Mouse (Mus musculus): ENCODE measurements at regions not wholly inside any gene's neighbourhood (a gene's known extent, or its start where the extent isn't known, plus 50 kb on each side); places are given as distances from the start of the nearest gene placed in this dataset.

- WGBS = 74% methylated on average over 3 of the region's 3 CpGs
- no peaks in the 10 kb centered on the region for H3K4me1 ChIP-seq (replicated peaks)
- no peak overlapping the region for H3K4me3 ChIP-seq
- H3K4me2 ChIP-seq = no peak overlapping the region
- ATAC-seq (ENCODE audit: low FRiP score) = no peak
- H3K27me3 ChIP-seq = no peaks in the 10 kb centered on the region
- H3K36me3 ChIP-seq = no peaks in the 10 kb centered on the region
- H3K9me3 ChIP-seq = no peaks in the 10 kb centered on the region
- H3K27ac ChIP-seq = no peak overlapping the region
- no peak overlapping the region for H3K9ac ChIP-seq
Observed at GRCm38 (mm10) chr10:118573247-118573646, 132.4 kb downstream of the Ifng start.

DNA sequence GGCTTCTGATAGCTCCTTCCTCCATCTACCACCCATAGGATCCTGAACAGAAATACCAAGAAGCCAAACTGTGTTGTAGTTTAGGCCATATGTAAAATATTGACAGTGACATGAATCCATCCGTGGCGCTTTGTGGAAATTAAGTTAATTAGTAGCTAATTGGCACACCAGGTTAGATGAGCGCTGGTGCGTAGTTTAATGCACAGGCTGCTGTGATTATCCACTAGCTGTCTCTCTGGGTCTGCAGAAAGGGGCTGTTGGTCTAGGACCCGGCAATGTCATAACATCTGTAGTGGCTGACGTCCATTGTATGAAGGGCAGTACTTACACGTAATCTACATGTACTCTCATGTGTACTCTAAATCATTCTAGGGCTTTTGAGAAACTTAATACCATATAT, 134.7 kb downstream of the Ifng start:
- H3K9me3 ChIP-seq = 0 out of 2 replicates have a peak, but pooled peaks cover 4% of the 10 kb centered on the region
- 82% methylated on average over 7 of the region's 7 CpGs for WGBS
- no peaks in the 10 kb centered on the region for H3K4me1 ChIP-seq (replicated peaks)
- ATAC-seq (ENCODE audit: low FRiP score) = no peak
- H3K4me2 ChIP-seq = no peak overlapping the region
- no peaks in the 10 kb centered on the region for H3K27me3 ChIP-seq
- no peaks in the 10 kb centered on the region for H3K36me3 ChIP-seq
- no peak overlapping the region for H3K27ac ChIP-seq
- no peak overlapping the region for H3K4me3 ChIP-seq
- no peak overlapping the region for H3K9ac ChIP-seq

DNA sequence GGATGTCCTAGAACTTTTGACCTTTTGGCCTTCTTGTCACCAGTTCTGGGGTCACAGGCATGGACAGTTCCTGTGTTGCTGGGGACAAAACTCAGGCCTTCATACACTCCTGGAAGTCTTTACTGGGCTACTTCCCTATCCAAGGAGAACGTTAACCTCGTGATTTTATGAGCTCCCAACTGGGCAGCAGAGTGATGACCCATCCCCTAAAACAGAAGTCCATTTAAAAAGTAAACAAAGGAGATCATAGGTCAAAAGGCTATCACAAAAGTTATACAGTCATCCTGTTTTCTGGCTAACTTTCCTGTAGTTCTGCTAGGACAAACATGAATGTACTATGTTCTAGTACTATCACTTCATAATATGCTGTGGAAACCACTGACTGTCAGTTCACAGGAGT, 140.5 kb downstream of the Ifng start:
- 0 out of 2 replicates have a peak, but pooled peaks cover 4% of the 10 kb centered on the region for H3K9me3 ChIP-seq
- no peak overlapping the region for H3K27ac ChIP-seq
- no peak overlapping the region for H3K4me2 ChIP-seq
- WGBS = 73% methylated on average over 2 of the region's 2 CpGs
- no peaks in the 10 kb centered on the region for H3K4me1 ChIP-seq (replicated peaks)
- no peak overlapping the region for H3K9ac ChIP-seq
- no peaks in the 10 kb centered on the region for H3K27me3 ChIP-seq
- no peaks in the 10 kb centered on the region for H3K36me3 ChIP-seq
- H3K4me3 ChIP-seq = no peak overlapping the region
- no peak for ATAC-seq (ENCODE audit: low FRiP score)

DNA sequence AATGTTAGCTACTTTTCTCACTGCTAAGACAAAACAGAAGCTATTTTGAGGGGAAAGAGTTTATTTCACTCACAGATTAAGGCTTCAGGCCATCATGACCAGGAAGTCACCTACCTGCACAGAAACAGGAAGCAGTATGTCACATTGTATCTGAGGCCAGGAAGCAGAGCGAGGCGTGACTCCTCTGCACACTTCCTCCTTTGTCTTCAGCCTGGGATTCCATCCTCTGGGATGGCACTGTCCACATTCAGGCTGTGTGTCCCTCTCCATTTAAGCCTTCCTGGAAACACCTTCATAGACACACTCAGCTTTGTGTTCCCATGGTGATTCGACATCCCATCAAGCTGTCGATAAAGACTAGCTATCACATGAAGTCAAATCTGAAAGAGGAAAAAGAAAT, 145.0 kb downstream of the Ifng start:
- Histone ChIP-seq H3K9ac (no peak overlapping the region), H3K27ac (no peak overlapping the region), H3K4me2 (no peak overlapping the region), H3K4me1 (replicated peaks) (0 out of 2 replicates have a peak, but pooled peaks cover 2% of the 10 kb centered on the region), H3K36me3 (no peaks in the 10 kb centered on the region), H3K9me3 (no peaks in the 10 kb centered on the region), H3K4me3 (no peak overlapping the region), H3K27me3 (no peaks in the 10 kb centered on the region)
- 92% methylated on average over 4 of the region's 4 CpGs for WGBS
- ATAC-seq (ENCODE audit: low FRiP score) = no peak

DNA sequence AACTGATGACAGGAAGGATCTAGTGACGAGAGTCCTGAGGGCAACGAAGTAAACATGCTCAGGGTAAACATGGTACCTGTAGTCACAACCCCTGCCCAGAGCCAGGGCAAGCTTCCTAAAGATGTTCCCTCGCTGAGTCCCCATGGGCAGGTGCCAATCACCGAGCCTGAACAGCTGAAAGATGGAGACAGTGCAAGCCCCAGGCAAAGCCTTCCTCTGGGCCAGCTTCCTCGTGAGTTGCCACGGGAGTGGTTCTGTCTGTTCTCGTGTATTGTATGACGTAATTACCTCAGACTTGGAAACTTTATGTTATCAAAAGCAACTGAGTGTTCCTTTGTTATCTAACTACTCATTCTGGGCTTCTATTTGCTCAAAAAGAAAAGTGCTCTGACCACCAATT, 147.4 kb downstream of the Ifng start:
- 75% methylated on average over 8 of the region's 8 CpGs for WGBS

GRCm38 (mm10) chr10:118592648-118593368, 152.0 kb downstream of the Ifng start:
- H3K27ac ChIP-seq = no peak overlapping the region
- no peaks in the 10 kb centered on the region for H3K9me3 ChIP-seq
- peak; percentile 59; the same call in 1 of the 2 replicates for ATAC-seq (ENCODE audit: low FRiP score)
- no peak overlapping the region for H3K4me3 ChIP-seq
- H3K27me3 ChIP-seq = no peaks in the 10 kb centered on the region
- H3K4me1 ChIP-seq (replicated peaks) = peaks cover 4% of the 10 kb centered on the region; the same call in 1 of the 2 replicates
- no peak overlapping the region for H3K4me2 ChIP-seq
- no peaks in the 10 kb centered on the region for H3K36me3 ChIP-seq
- H3K9ac ChIP-seq = no peak overlapping the region
- WGBS = 37% methylated on average over 16 of the region's 16 CpGs

More for the DNA sequence above, 147.4 kb downstream of the Ifng start:
- Histone ChIP-seq H3K4me2 (no peak overlapping the region), H3K4me1 (replicated peaks) (0 out of 2 replicates have a peak, but pooled peaks cover 2% of the 10 kb centered on the region), H3K27ac (no peak overlapping the region), H3K4me3 (no peak overlapping the region), H3K27me3 (no peaks in the 10 kb centered on the region), H3K9me3 (no peaks in the 10 kb centered on the region), H3K9ac (no peak overlapping the region), H3K36me3 (no peaks in the 10 kb centered on the region)
- ATAC-seq (ENCODE audit: low FRiP score) = no peak

DNA sequence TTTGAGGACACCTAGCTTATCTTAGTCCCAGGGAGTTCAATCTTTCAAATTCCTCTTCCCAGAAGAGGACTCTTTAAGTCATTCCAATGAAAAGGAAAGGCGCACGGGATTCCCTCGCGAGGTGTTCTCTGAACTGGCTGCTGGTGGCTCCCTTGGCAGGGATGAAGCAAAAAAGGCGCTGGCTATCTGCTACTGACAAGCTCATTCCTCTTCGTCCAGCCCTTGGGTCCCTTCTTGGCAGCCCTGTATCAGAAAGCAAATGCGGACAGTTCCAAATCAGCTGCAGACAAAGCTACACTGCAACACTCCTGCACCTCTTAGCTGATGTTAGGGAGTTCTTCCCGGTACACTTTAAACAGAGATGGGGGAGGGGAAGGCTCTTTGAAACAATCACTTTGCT, 155.4 kb downstream of the Ifng start:
- peaks cover 6% of the 10 kb centered on the region; the same call in 1 of the 2 replicates for H3K4me1 ChIP-seq (replicated peaks)
- 59% methylated on average over 8 of the region's 8 CpGs for WGBS
- H3K4me2 ChIP-seq = no peak overlapping the region
- H3K9ac ChIP-seq = no peak overlapping the region
- H3K4me3 ChIP-seq = no peak overlapping the region
- H3K27ac ChIP-seq = no peak overlapping the region
- no peak for ATAC-seq (ENCODE audit: low FRiP score)
- no peaks in the 10 kb centered on the region for H3K36me3 ChIP-seq
- H3K9me3 ChIP-seq = no peaks in the 10 kb centered on the region
- no peaks in the 10 kb centered on the region for H3K27me3 ChIP-seq

DNA sequence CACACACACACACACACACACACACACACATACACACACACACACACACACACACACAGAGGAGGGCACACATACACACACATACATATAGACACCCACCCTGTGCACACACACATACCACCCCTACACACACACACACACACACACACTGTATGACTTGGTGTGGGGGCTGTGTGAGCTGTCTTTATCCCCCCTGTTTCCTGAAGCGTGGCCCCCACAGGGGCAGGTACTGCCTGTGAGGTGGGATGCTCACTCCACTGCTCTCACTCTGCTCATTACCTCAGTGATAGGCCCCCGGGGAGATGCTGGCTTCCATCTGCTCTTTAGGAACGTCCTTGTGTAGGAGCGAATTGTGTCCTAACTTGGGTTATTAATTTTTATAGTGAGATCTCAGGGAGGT, 157.7 kb downstream of the Ifng start:
- H3K9me3 ChIP-seq = no peaks in the 10 kb centered on the region
- no peak overlapping the region for H3K27ac ChIP-seq
- 61% methylated on average over 4 of the region's 4 CpGs for WGBS
- H3K27me3 ChIP-seq = no peaks in the 10 kb centered on the region
- ATAC-seq (ENCODE audit: low FRiP score) = no peak
- H3K36me3 ChIP-seq = no peaks in the 10 kb centered on the region
- no peak overlapping the region for H3K9ac ChIP-seq
- H3K4me1 ChIP-seq (replicated peaks) = peaks cover 6% of the 10 kb centered on the region; the same call in 1 of the 2 replicates
- no peak overlapping the region for H3K4me2 ChIP-seq
- no peak overlapping the region for H3K4me3 ChIP-seq

DNA sequence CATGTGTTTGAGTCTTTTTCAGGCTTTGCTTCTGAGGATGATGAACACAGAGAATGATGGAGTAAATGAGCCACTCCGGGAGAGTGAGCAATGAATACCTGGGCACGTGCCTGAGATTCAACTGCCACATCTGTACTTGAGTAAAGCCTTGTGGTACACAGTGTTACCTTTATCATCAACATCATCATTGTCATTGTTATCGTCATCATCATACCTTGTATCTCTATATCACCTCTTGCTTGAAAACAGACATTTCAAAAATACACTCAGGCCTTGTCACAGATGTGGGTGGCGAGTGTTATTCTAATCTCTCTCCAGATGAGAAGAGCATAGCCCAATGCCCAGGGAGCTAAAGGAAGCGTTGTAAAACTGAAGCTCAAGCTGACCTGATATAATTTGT, 158.4 kb downstream of the Ifng start:
- no peak overlapping the region for H3K4me2 ChIP-seq
- H3K27ac ChIP-seq = no peak overlapping the region
- no peak overlapping the region for H3K4me3 ChIP-seq
- no peak for ATAC-seq (ENCODE audit: low FRiP score)
- peaks cover 6% of the 10 kb centered on the region; the same call in 1 of the 2 replicates for H3K4me1 ChIP-seq (replicated peaks)
- no peaks in the 10 kb centered on the region for H3K36me3 ChIP-seq
- 88% methylated on average over 5 of the region's 5 CpGs for WGBS
- no peaks in the 10 kb centered on the region for H3K27me3 ChIP-seq
- H3K9me3 ChIP-seq = no peaks in the 10 kb centered on the region
- H3K9ac ChIP-seq = no peak overlapping the region

GRCm38 (mm10) chr10:118599610-118600009, 158.8 kb downstream of the Ifng start:
- WGBS = 88% methylated on average over 4 of the region's 4 CpGs
- no peaks in the 10 kb centered on the region for H3K9me3 ChIP-seq
- no peak overlapping the region for H3K4me2 ChIP-seq
- H3K27ac ChIP-seq = no peak overlapping the region
- H3K4me1 ChIP-seq (replicated peaks) = peaks cover 6% of the 10 kb centered on the region; the same call in 1 of the 2 replicates
- H3K4me3 ChIP-seq = no peak overlapping the region
- ATAC-seq (ENCODE audit: low FRiP score) = no peak
- H3K27me3 ChIP-seq = no peaks in the 10 kb centered on the region
- no peaks in the 10 kb centered on the region for H3K36me3 ChIP-seq
- H3K9ac ChIP-seq = no peak overlapping the region

- no peak for ATAC-seq (ENCODE audit: low FRiP score)
- no peak overlapping the region for H3K4me2 ChIP-seq
- no peak overlapping the region for H3K27ac ChIP-seq
- H3K9me3 ChIP-seq = no peaks in the 10 kb centered on the region
- H3K27me3 ChIP-seq = no peaks in the 10 kb centered on the region
- WGBS = 78% methylated on average over 4 of the region's 4 CpGs
- no peak overlapping the region for H3K4me3 ChIP-seq
- H3K36me3 ChIP-seq = no peaks in the 10 kb centered on the region
- no peak overlapping the region for H3K9ac ChIP-seq
- H3K4me1 ChIP-seq (replicated peaks) = 0 out of 2 replicates have a peak, but pooled peaks cover 2% of the 10 kb centered on the region
Observed at GRCm38 (mm10) chr10:118602922-118603321, 162.1 kb downstream of the Ifng start.

- no peak overlapping the region for H3K27ac ChIP-seq
- H3K9ac ChIP-seq = no peak overlapping the region
- H3K27me3 ChIP-seq = no peaks in the 10 kb centered on the region
- H3K4me1 ChIP-seq (replicated peaks) = no peaks in the 10 kb centered on the region
- H3K9me3 ChIP-seq = no peaks in the 10 kb centered on the region
- no peak overlapping the region for H3K4me2 ChIP-seq
- no peak overlapping the region for H3K4me3 ChIP-seq
- H3K36me3 ChIP-seq = no peaks in the 10 kb centered on the region
- 92% methylated on average over 13 of the region's 13 CpGs for WGBS
- no peak for ATAC-seq (ENCODE audit: low FRiP score)
Observed at GRCm38 (mm10) chr10:118603857-118604414, 163.1 kb downstream of the Ifng start.

Data from hindbrain, embryonic 13.5 days (tissue).